Mouse (Mus musculus): Measurements from ENCODE around the gene Lrba. TPM values are rescaled to one million over a fixed set of nuclear protein-coding genes. Genes with fewer than 3 reads are reported as not detected.

Gene Lrba
- total RNA-seq, 2 experiments from 2014 or later: 19.3 to 23.1 TPM

GRCm38 (mm10) chr3:86252588-86252987 is 28.1 kb downstream of the Lrba start:
- intact Hi-C loops (cut with DNase I): no loop called here
- DNase-seq: no peak

- DNase-seq: no peak
- intact Hi-C loops (cut with DNase I): no loop called here
Measured at GRCm38 (mm10) chr3:86253071-86253470, 28.6 kb downstream of the Lrba start.

GRCm38 (mm10) chr3:86253791-86254190 is 29.3 kb downstream of the Lrba start:
- intact Hi-C loops (cut with DNase I): no loop called here
- no peak for DNase-seq

- intact Hi-C loops (cut with DNase I): no loop called here
- no peak for DNase-seq
Measured at GRCm38 (mm10) chr3:86268074-86268702, 43.7 kb downstream of the Lrba start.

- DNase-seq: no peak
- intact Hi-C loops (cut with DNase I): no loop called here
Measured at GRCm38 (mm10) chr3:86275651-86276050, 51.2 kb downstream of the Lrba start.

- intact Hi-C loops (cut with DNase I): no loop called here
Measured at GRCm38 (mm10) chr3:86291326-86291725, 66.8 kb downstream of the Lrba start.

GRCm38 (mm10) chr3:86294866-86295265 is 70.4 kb downstream of the Lrba start:
- intact Hi-C loops (cut with DNase I): no loop called here
- no peak for DNase-seq

More at GRCm38 (mm10) chr3:86291326-86291725, 66.8 kb downstream of the Lrba start:
- DNase-seq: no peak

- DNase-seq: no peak
- intact Hi-C loops (cut with DNase I): no loop called here
Measured at GRCm38 (mm10) chr3:86296214-86296613, 71.7 kb downstream of the Lrba start.

- DNase-seq: no peak
- intact Hi-C loops (cut with DNase I): no loop called here
Measured at GRCm38 (mm10) chr3:86308833-86309232, 84.4 kb downstream of the Lrba start.

- intact Hi-C loops (cut with DNase I): no loop called here
Measured at GRCm38 (mm10) chr3:86310216-86310615, 85.7 kb downstream of the Lrba start.

GRCm38 (mm10) chr3:86311406-86311805 is 86.9 kb downstream of the Lrba start:
- DNase-seq: no peak
- intact Hi-C loops (cut with DNase I): no loop called here

More at GRCm38 (mm10) chr3:86310216-86310615, 85.7 kb downstream of the Lrba start:
- no peak for DNase-seq

- no peak for DNase-seq
- intact Hi-C loops (cut with DNase I): no loop called here
Measured at GRCm38 (mm10) chr3:86317636-86318035, 93.2 kb downstream of the Lrba start.

GRCm38 (mm10) chr3:86328531-86328930 is 104.1 kb downstream of the Lrba start:
- intact Hi-C loops (cut with DNase I): loop anchor here (10.0 kb wide), 3 partner anchors 436 to 626 kb away; no protein-coding TSS in a partner anchor

GRCm38 (mm10) chr3:86343261-86343660 is 118.8 kb downstream of the Lrba start:
- no peak for DNase-seq

More at GRCm38 (mm10) chr3:86328531-86328930, 104.1 kb downstream of the Lrba start:
- DNase-seq: no peak

GRCm38 (mm10) chr3:86362486-86362885 is 138.0 kb downstream of the Lrba start:
- intact Hi-C loops (cut with DNase I): no loop called here
- DNase-seq: no peak

More at GRCm38 (mm10) chr3:86343261-86343660, 118.8 kb downstream of the Lrba start:
- intact Hi-C loops (cut with DNase I): no loop called here

GRCm38 (mm10) chr3:86371466-86371865 is 147.0 kb downstream of the Lrba start:
- DNase-seq: no peak
- intact Hi-C loops (cut with DNase I): no loop called here

GRCm38 (mm10) chr3:86375276-86375675 is 150.8 kb downstream of the Lrba start:
- DNase-seq: no peak
- intact Hi-C loops (cut with DNase I): no loop called here

GRCm38 (mm10) chr3:86382557-86382956 is 158.1 kb downstream of the Lrba start:
- intact Hi-C loops (cut with DNase I): no loop called here
- DNase-seq: no peak

GRCm38 (mm10) chr3:86385047-86385446 is 160.6 kb downstream of the Lrba start:
- DNase-seq: no peak
- intact Hi-C loops (cut with DNase I): no loop called here

- no peak for DNase-seq
- intact Hi-C loops (cut with DNase I): no loop called here
Measured at GRCm38 (mm10) chr3:86386246-86386645, 161.8 kb downstream of the Lrba start.

- DNase-seq: no peak
- intact Hi-C loops (cut with DNase I): no loop called here
Measured at GRCm38 (mm10) chr3:86423828-86424227, 199.3 kb downstream of the Lrba start.

GRCm38 (mm10) chr3:86426733-86427132 is 202.3 kb downstream of the Lrba start:
- intact Hi-C loops (cut with DNase I): no loop called here
- DNase-seq: no peak

GRCm38 (mm10) chr3:86443497-86443896 is 219.0 kb downstream of the Lrba start:
- no peak for DNase-seq
- intact Hi-C loops (cut with DNase I): no loop called here
